Mouse (Mus musculus) G1E (cell line): Measurements from ENCODE around the gene Tmem136.

ENCODE experiments used
- CTCF ChIP-seq: IDR thresholded peaks from 2 replicates; pipeline ENCODE4 v1.5.1; 2012; ENCODE audit warnings: low read depth, low read length, inconsistent platforms, mixed read lengths
- GATA1 ChIP-seq: IDR thresholded peaks from 2 replicates; pipeline ENCODE4 v1.6.1; 2012; ENCODE audit warnings: borderline replicate concordance, low read length, inconsistent platforms, mixed read lengths
- GATA2 ChIP-seq: IDR thresholded peaks from 2 replicates; pipeline ENCODE4 v1.6.1; 2012; ENCODE audit warnings: low read depth, low read length, inconsistent platforms, borderline replicate concordance
- TAL1 ChIP-seq: conservative IDR thresholded peaks from 2 replicates; pipeline ENCODE4 v1.6.1; 2012; ENCODE audit warnings: low read depth, low read length, inconsistent platforms, mixed read lengths

GRCm38 (mm10) chr9:43122379-43122778, 6.0 kb upstream of the Tmem136 start:
- no peak for TF ChIP-seq CTCF
- TF ChIP-seq TAL1: no peak
- TF ChIP-seq GATA2: no peak
- no peak for TF ChIP-seq GATA1
